Mouse (Mus musculus) intestine, embryonic 14.5 days (tissue): Measurements from ENCODE around the gene Eef1akmt4. TPM values are rescaled to one million over a fixed set of nuclear protein-coding genes. Genes with fewer than 3 reads are reported as not detected.

ENCODE experiments used
- ATAC-seq: fragments of 200-750 bp; cut with Nextera tagmentation; replicated peaks from 2 replicates; pipeline ENCODE4 v1.8.0; 2017; ENCODE audit warnings: low read depth, moderate number of reproducible peaks, moderate TSS enrichment, moderate library complexity; ENCODE audit not compliant: low FRiP score, low TSS enrichment
- DNase-seq: peaks from one replicate; pipeline ENCODE4 v3.0.0-alpha.2; 2018; ENCODE audit warnings: low spot score
- H3K27ac ChIP-seq: fragments of 300-500 bp; sonication (generic); 2 replicates; pipeline ENCODE4 v1.5.1; 2014; ENCODE audit warnings: low read depth, mild to moderate bottlenecking, control low read depth
- H3K27me3 ChIP-seq: fragments of 300-500 bp; sonication (generic); replicated peaks from 2 replicates; pipeline ENCODE4 v1.6.1; 2014; ENCODE audit warnings: low read length, control low read depth; ENCODE audit not compliant: control insufficient read depth, insufficient read depth
- H3K36me3 ChIP-seq: fragments of 300-500 bp; sonication (generic); 2 replicates; pipeline ENCODE4 v1.6.1; 2014; ENCODE audit warnings: low read length, control low read depth; ENCODE audit not compliant: control insufficient read depth, insufficient read depth
- H3K4me1 ChIP-seq: fragments of 300-500 bp; sonication (generic); replicated peaks from 2 replicates; pipeline ENCODE4 v1.6.1; 2014; ENCODE audit warnings: low read length, control low read depth, mixed read lengths; ENCODE audit not compliant: control insufficient read depth, insufficient read depth
- H3K4me2 ChIP-seq: fragments of 300-500 bp; sonication (generic); 2 replicates; pipeline ENCODE4 v1.6.1; 2014; ENCODE audit warnings: low read length
- H3K4me3 ChIP-seq: fragments of 300-500 bp; sonication (generic); 2 replicates; pipeline ENCODE4 v1.5.1; 2014; ENCODE audit warnings: low read depth, low read length, control low read depth, mixed read lengths
- H3K9ac ChIP-seq: fragments of 300-500 bp; sonication (generic); 2 replicates; pipeline ENCODE4 v1.6.1; 2014; ENCODE audit warnings: mild to moderate bottlenecking, low read length
- H3K9me3 ChIP-seq: fragments of 300-500 bp; sonication (generic); 2 replicates; pipeline ENCODE4 v1.6.1; 2016; ENCODE audit warnings: low read length, control low read depth; ENCODE audit not compliant: control insufficient read depth
- WGBS: fragments of 180-500 bp; shearing (Covaris S2); extraction: QIAGEN DNeasy Blood & Tissue Kit; methylation state at CpG from one replicate; pipeline ENCODE4 v1.1.7; 2014; 5-methylcytosine and 5-hydroxymethylcytosine counted together
- polyA plus RNA-seq: library from polyadenylated mRNA; unstranded; fragments of >200 nt; fragmentation: Nextera tagmentation; extraction: Ambion mirVana; gene quantifications from 2 replicates; pipeline ENCODE4 v1.2.1, GENCODE M21; 2014

Eef1akmt4 gene
- 42.3 and 43.7 TPM in 2 replicates for polyA plus RNA-seq

GRCm38 (mm10) chr16:20611357-20612227 lies at the start of gene Eef1akmt4, which contains the start of the genes Gm49333 and Alg3:
Gene Eef1akmt4, plus strand, starts transcription at chr16:20611593.
Gene Gm49333, plus strand, starts transcription at chr16:20611610.
Gene Alg3, minus strand, starts transcription at chr16:20611735.
- peak within 1 kb of the TSS; percentile 100 for H3K4me2 ChIP-seq
- peak; percentile 97 for ATAC-seq
- 2% methylated on average over 41 of the region's 41 CpGs for WGBS

GRCm38 (mm10) chr16:20565075-20565474 lies 46.3 kb upstream of the Eef1akmt4 start:
- Histone ChIP-seq H3K9me3 (no peaks in the 10 kb centered on the region), H3K27me3 (no peaks in the 10 kb centered on the region), H3K27ac (no peak overlapping the region), H3K36me3 (peaks cover 32% of the 10 kb centered on the region), H3K4me3 (no peak overlapping the region), H3K4me1 (no peaks in the 10 kb centered on the region), H3K4me2 (no peak overlapping the region), H3K9ac (no peak overlapping the region)
- 50% methylated on average over 1 of the region's 1 CpGs for WGBS
- DNase-seq (no peak), ATAC-seq (no peak)

More at GRCm38 (mm10) chr16:20611357-20612227, at the start of gene Eef1akmt4, which contains the start of the genes Gm49333 and Alg3:
- H3K9me3 ChIP-seq, result no peaks in the 10 kb centered on the region
- peak within 1 kb of the TSS; percentile 87 for H3K27ac ChIP-seq
- H3K4me3 ChIP-seq, result peak within 1 kb of the TSS; percentile 78
- peaks cover 12% of the 10 kb centered on the region for H3K4me1 ChIP-seq
- peak within 1 kb of the TSS; percentile 74 for H3K9ac ChIP-seq
- no peaks in the 10 kb centered on the region for H3K27me3 ChIP-seq
- DNase-seq, result peak; percentile 91
- H3K36me3 ChIP-seq, result peaks cover 12% of the 10 kb centered on the region

- H3K27ac ChIP-seq, result no peak within 1 kb of the TSS
- H3K4me3 ChIP-seq, result peak within 1 kb of the TSS; percentile 42
- ATAC-seq (peak; percentile 70; the same call in 1 of the 2 replicates), DNase-seq (peak; percentile 68)
- no peaks in the 10 kb centered on the region for H3K36me3 ChIP-seq
- under 1% methylated on average over 24 of the region's 24 CpGs for WGBS
- peak within 1 kb of the TSS; percentile 34; the same call in 1 of the 2 replicates for H3K9ac ChIP-seq
- peaks cover 15% of the 10 kb centered on the region for H3K4me1 ChIP-seq
- peaks cover 55% of the 10 kb centered on the region for H3K27me3 ChIP-seq
- peak within 1 kb of the TSS; percentile 74 for H3K4me2 ChIP-seq
- no peaks in the 10 kb centered on the region for H3K9me3 ChIP-seq
Measured at GRCm38 (mm10) chr16:20589366-20589938, 21.9 kb upstream of the Eef1akmt4 start, which contains the start of gene Vwa5b2. Gene Vwa5b2, plus strand, starts transcription at chr16:20589471.

GRCm38 (mm10) chr16:20589939-20590679 lies 21.3 kb upstream of the Eef1akmt4 start:
- no peaks in the 10 kb centered on the region for H3K36me3 ChIP-seq
- ATAC-seq, result peak; percentile 76
- H3K27ac ChIP-seq, result no peak overlapping the region
- peaks cover 15% of the 10 kb centered on the region for H3K4me1 ChIP-seq
- H3K4me2 ChIP-seq, result peak overlapping the region; percentile 74
- under 1% methylated on average over 37 of the region's 39 CpGs for WGBS
- no peaks in the 10 kb centered on the region for H3K9me3 ChIP-seq
- DNase-seq, result peak; percentile 78
- H3K4me3 ChIP-seq, result peak overlapping the region; percentile 42
- peaks cover 55% of the 10 kb centered on the region for H3K27me3 ChIP-seq
- H3K9ac ChIP-seq, result peak overlapping the region; percentile 34; the same call in 1 of the 2 replicates

- Histone ChIP-seq H3K9ac (no peak overlapping the region), H3K27ac (no peak overlapping the region), H3K4me3 (peak overlapping the region; percentile 42), H3K27me3 (peaks cover 55% of the 10 kb centered on the region), H3K9me3 (no peaks in the 10 kb centered on the region), H3K36me3 (no peaks in the 10 kb centered on the region), H3K4me2 (peak overlapping the region; percentile 74), H3K4me1 (peaks cover 15% of the 10 kb centered on the region)
- ATAC-seq (peak; percentile 38), DNase-seq (no peak)
- WGBS, result 3% methylated on average over 17 of the region's 17 CpGs
Measured at GRCm38 (mm10) chr16:20590680-20591038, 20.7 kb upstream of the Eef1akmt4 start.

- peaks cover 55% of the 10 kb centered on the region for H3K27me3 ChIP-seq
- H3K4me3 ChIP-seq, result peak overlapping the region; percentile 42
- peaks cover 15% of the 10 kb centered on the region for H3K4me1 ChIP-seq
- WGBS, result 6% methylated on average over 48 of the region's 48 CpGs
- H3K36me3 ChIP-seq, result no peaks in the 10 kb centered on the region
- DNase-seq, result peak; percentile 60
- no peak overlapping the region for H3K9ac ChIP-seq
- no peak for ATAC-seq
- H3K9me3 ChIP-seq, result no peaks in the 10 kb centered on the region
- peak overlapping the region; percentile 74 for H3K4me2 ChIP-seq
- no peak overlapping the region for H3K27ac ChIP-seq
Measured at GRCm38 (mm10) chr16:20591076-20591705, 20.2 kb upstream of the Eef1akmt4 start.

GRCm38 (mm10) chr16:20595060-20595673 lies 16.2 kb upstream of the Eef1akmt4 start:
- H3K4me3 ChIP-seq, result no peak overlapping the region
- no peaks in the 10 kb centered on the region for H3K9me3 ChIP-seq
- H3K4me1 ChIP-seq, result peaks cover 7% of the 10 kb centered on the region
- DNase-seq (no peak), ATAC-seq (no peak)
- no peak overlapping the region for H3K9ac ChIP-seq
- H3K36me3 ChIP-seq, result no peaks in the 10 kb centered on the region
- 73% methylated on average over 7 of the region's 7 CpGs for WGBS
- H3K27me3 ChIP-seq, result peaks cover 37% of the 10 kb centered on the region
- H3K4me2 ChIP-seq, result no peak overlapping the region
- no peak overlapping the region for H3K27ac ChIP-seq
